In genomic region chr16:9273751-9274300, GRCm38 (mm10) we compare ENCODE assay signal across 11 mouse cellular contexts.
"Had no signal": no experiment of that assay in that cellular context is flagged by ENCODE, and none has a peak within 500 bp of the region (broad histone marks: within the 10 kb centered on the region; RNA-seq: fewer than 3 reads in every experiment).

No protein-coding gene starts in this region.

- H3K4me3 ChIP-seq: limb, embryonic 10.5 days; liver, embryonic 15.5 days had no signal

- H3K27ac ChIP-seq: kidney, postnatal 0 days; limb, embryonic 10.5 days; liver, embryonic 15.5 days had no signal

- H3K4me1 ChIP-seq: limb, embryonic 10.5 days; liver, embryonic 15.5 days had no signal

- H3K9me3 ChIP-seq: limb, embryonic 10.5 days; liver, embryonic 15.5 days had no signal

- H3K27me3 ChIP-seq: liver, embryonic 15.5 days had no signal

- DNase-seq: kidney, adult 9 months; kidney, postnatal 36 days; lung, adult 2 months; lung, postnatal 36 days; thymus, adult 18-20 months; thymus, postnatal 14 days had no signal

- H3K9ac ChIP-seq: liver, embryonic 15.5 days had no signal

- H3K4me2 ChIP-seq: liver, embryonic 11.5 days; liver, embryonic 15.5 days had no signal

- H3K36me3 ChIP-seq: limb, embryonic 10.5 days; liver, embryonic 15.5 days had no signal

- ATAC-seq: lung, postnatal 0 days had no signal
